Mouse (Mus musculus): Measurements from ENCODE around the gene Syt7.

DNA sequence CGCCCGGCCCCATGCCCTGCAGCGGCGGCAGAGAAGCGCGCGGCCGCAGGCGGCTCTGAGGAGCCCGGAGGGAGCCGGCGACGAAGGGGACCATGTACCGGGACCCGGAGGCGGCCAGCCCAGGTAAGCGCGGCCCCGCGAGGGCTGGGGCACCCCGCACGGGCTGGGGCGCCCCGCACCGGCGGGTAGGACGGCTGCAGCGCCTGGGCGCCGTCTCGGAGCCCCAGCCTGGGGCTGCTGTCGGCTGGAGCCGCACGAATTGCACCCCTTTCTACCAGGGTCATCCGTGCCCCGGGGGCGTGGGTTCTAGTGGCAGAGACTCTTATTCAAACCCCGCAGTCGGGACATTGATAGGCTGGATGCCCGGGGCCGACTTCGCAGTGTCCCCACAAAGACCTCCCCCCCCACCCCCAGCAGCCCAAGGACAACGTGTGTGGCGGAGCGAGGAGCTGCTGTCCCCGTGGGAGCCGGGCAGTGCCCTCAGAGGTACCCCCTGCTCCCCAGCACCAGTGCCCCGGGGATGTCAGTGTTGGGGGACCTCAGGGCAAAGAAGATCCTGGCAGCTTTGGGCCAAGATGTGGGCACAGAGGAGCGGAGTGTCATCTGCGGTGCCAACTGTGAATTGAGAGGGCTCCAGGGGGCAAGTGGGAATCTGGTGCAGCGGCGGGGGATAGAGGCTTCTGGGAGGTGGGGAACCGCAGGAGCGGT is 655 bp downstream of the Syt7 start:
- no peak for TF ChIP-seq POLR2A (IDR thresholded peaks at IDR 0.05; ENCODE audit: insufficient read depth, low read depth, low read length)
- TF ChIP-seq CTCF (IDR thresholded peaks at IDR 0.05; ENCODE audit: insufficient read depth, low read depth, low read length): no peak

Data from olfactory bulb, adult 2 months (tissue).